Mouse (Mus musculus) hindbrain, embryonic 10.5 days (tissue): Measurements from ENCODE around the gene Wwox. TPM values are rescaled to one million over a fixed set of nuclear protein-coding genes. Genes with fewer than 3 reads are reported as not detected.
A peak's percentile ranks its signal among the peaks of the same experiment; 100 is the strongest.

Experiments used
- DNase-seq: peaks from one replicate; pipeline ENCODE4 v3.0.0-alpha.2; 2017; ENCODE audit warnings: low spot score
- H3K27ac ChIP-seq: fragments of 300-500 bp; sonication (generic); 2 replicates; pipeline ENCODE4 v1.5.1; 2016; ENCODE audit warnings: mild to moderate bottlenecking, moderate library complexity
- H3K27me3 ChIP-seq: fragments of 300-500 bp; sonication (generic); 2 replicates; pipeline ENCODE4 v1.6.1; 2016; ENCODE audit warnings: mild to moderate bottlenecking; ENCODE audit not compliant: poor library complexity, insufficient read depth, severe bottlenecking
- H3K36me3 ChIP-seq: fragments of 300-500 bp; sonication (generic); 2 replicates; pipeline ENCODE4 v1.6.1; 2016; ENCODE audit warnings: mild to moderate bottlenecking, moderate library complexity
- H3K4me1 ChIP-seq: fragments of 300-500 bp; sonication (generic); replicated peaks from 2 replicates; pipeline ENCODE4 v1.6.1; 2016; ENCODE audit warnings: mild to moderate bottlenecking
- H3K4me3 ChIP-seq: fragments of 300-500 bp; sonication (generic); 2 replicates; pipeline ENCODE4 v1.5.1; 2016; ENCODE audit warnings: mild to moderate bottlenecking, moderate library complexity
- H3K9me3 ChIP-seq: fragments of 300-500 bp; sonication (generic); 2 replicates; pipeline ENCODE4 v1.6.1; 2016; ENCODE audit warnings: mild to moderate bottlenecking, moderate library complexity
- WGBS: fragments of 180-500 bp; shearing (Covaris S2); methylation state at CpG from one replicate; pipeline ENCODE4 v1.1.7; 2016; 5-methylcytosine and 5-hydroxymethylcytosine counted together
- polyA plus RNA-seq: library from polyadenylated mRNA; unstranded; fragments of >200 nt; fragmentation: Nextera tagmentation; extraction: Ambion mirVana; gene quantifications from 2 replicates; pipeline ENCODE4 v1.2.1, GENCODE M21; 2016

Wwox gene
- polyA plus RNA-seq, 1 experiment from 2014 or later = 12.5 TPM

DNA sequence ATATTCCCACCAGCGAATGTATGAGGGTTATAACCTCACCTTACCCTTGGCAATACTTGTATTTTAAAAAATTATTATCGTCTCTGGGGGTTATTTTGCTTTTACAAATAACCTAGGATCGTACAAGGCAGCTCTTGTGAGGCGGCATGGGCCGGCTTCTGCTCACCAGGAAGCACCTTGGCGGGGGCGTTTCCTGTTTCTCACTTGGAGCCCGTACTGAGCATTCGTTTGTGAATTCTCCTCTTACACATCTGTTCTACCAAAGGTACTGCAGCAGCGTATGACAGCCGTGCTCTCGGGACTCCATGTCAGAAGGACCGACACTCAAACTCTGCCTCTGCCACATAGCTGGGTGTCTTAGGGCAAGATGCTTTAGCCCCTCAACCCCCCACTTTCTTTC, 546.5 kb downstream of the Wwox start:
- no peaks in the 10 kb centered on the region for H3K36me3 ChIP-seq
- H3K9me3 ChIP-seq = no peaks in the 10 kb centered on the region
- no peak for DNase-seq
- H3K4me1 ChIP-seq = peaks cover 13% of the 10 kb centered on the region
- WGBS = 81% methylated on average over 13 of the region's 13 CpGs
- no peaks in the 10 kb centered on the region for H3K27me3 ChIP-seq
- H3K27ac ChIP-seq = no peak overlapping the region
- no peak overlapping the region for H3K4me3 ChIP-seq

DNA sequence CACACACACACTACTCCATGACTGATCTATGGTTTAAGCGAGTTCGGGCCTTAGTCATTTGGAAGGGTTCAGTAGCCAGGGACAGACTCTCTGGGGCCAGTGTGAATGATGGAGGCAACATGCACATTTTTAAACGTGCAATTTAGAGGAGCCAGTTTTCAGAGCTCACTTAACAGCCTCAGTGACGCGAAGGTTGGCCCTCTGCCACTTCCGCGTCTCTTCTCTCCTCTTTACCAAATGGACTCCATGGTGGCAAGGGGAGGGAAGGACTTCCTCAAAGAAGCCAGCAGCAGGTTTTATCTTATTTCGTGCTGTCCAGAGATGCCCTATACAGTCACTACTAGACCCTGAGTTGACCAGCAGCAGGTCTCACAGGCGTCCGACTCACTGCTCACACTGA, 547.5 kb downstream of the Wwox start:
- Histone ChIP-seq H3K9me3 (no peaks in the 10 kb centered on the region), H3K4me1 (peaks cover 21% of the 10 kb centered on the region), H3K4me3 (no peak overlapping the region), H3K36me3 (no peaks in the 10 kb centered on the region), H3K27me3 (no peaks in the 10 kb centered on the region), H3K27ac (no peak overlapping the region)
- no peak for DNase-seq
- WGBS = 91% methylated on average over 10 of the region's 10 CpGs

DNA sequence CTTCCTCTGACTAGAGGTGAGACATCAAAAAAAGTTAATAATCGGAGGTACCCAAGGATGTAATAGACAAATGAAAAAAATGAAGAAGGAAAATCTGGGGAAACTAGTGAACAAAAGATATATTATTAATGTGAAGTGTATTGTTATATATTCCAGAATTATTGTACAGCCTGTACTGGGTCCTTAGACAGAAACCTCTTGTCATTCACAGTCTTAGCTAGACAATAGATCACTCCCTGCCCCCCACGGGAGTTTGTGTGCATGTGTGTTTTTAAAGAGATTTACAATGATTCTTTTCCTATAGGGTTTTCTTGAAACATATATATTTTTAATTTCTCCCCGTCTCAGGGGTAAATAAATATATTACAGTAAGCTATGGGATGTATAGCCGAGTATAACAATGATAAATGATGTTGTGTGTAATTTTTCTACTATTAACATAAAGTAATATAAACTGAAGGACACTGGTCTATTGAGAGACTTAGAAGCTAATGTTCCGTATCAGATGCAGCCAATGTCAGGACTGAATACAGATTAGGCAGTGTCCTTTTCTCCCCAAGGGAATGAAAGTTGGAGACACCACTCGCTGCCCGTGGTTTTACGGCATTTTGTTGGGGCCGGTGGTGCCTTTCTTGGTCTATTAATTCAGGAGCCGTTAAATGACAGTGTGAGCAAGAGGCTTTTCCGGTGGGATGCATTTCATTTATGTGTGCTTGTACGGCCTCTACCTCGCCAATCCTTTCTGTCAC, 551.6 kb downstream of the Wwox start:
- Histone ChIP-seq H3K9me3 (no peaks in the 10 kb centered on the region), H3K36me3 (no peaks in the 10 kb centered on the region), H3K27ac (no peak overlapping the region), H3K4me3 (no peak overlapping the region), H3K4me1 (peaks cover 19% of the 10 kb centered on the region), H3K27me3 (no peaks in the 10 kb centered on the region; the same call in 1 of the 2 replicates)
- 64% methylated on average over 13 of the region's 13 CpGs for WGBS
- no peak for DNase-seq

DNA sequence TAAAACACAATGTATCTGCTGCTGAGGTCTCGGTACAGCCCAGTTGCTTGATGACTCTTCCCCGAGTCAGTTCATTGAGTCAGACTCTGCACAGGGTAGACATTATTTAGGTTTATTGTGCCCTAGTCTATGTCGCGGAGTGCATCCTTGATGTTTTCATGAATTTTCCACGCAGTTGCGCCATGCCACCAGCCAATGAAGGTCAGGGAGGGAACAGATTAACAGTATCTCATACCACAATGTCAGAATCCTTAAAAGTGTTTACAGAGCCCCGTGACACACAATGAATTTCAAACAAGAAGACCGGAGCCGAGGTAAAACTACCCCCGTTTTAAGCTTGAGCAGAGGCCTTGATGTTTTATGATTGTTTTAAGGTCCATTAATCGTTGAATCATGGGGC, 561.3 kb downstream of the Wwox start:
- Histone ChIP-seq H3K4me1 (peaks cover 6% of the 10 kb centered on the region), H3K9me3 (peaks cover 4% of the 10 kb centered on the region; the same call in 1 of the 2 replicates), H3K27me3 (peaks cover 3% of the 10 kb centered on the region; the same call in 1 of the 2 replicates), H3K27ac (no peak overlapping the region), H3K4me3 (no peak overlapping the region), H3K36me3 (no peaks in the 10 kb centered on the region)
- DNase-seq = no peak
- WGBS = 94% methylated on average over 11 of the region's 11 CpGs

DNA sequence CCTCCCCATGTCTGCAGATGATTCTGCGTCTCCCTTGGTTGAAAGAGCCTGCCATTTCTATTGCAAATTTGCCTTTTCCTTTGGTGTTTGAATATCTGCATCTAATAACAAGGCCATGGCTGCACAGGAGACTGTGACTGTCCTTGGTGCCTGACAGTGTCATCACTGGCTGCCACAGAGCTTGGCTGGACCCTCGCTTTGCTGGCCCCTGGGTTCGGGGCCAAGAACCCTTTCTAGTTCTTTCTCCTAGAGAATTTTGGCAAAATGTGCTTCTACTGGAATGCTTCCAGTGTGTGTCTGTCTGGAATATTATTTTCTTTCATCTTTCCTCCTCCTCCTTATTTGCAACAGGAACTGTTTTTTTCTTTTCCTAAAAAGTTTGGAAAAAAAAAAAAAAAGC, 565.6 kb downstream of the Wwox start:
- H3K27me3 ChIP-seq = peaks cover 27% of the 10 kb centered on the region; the same call in 1 of the 2 replicates
- 87% methylated on average over 3 of the region's 3 CpGs for WGBS
- H3K9me3 ChIP-seq = no peaks in the 10 kb centered on the region
- peaks cover 34% of the 10 kb centered on the region for H3K4me1 ChIP-seq
- H3K27ac ChIP-seq = no peak overlapping the region
- no peak for DNase-seq
- no peak overlapping the region for H3K4me3 ChIP-seq
- H3K36me3 ChIP-seq = no peaks in the 10 kb centered on the region

DNA sequence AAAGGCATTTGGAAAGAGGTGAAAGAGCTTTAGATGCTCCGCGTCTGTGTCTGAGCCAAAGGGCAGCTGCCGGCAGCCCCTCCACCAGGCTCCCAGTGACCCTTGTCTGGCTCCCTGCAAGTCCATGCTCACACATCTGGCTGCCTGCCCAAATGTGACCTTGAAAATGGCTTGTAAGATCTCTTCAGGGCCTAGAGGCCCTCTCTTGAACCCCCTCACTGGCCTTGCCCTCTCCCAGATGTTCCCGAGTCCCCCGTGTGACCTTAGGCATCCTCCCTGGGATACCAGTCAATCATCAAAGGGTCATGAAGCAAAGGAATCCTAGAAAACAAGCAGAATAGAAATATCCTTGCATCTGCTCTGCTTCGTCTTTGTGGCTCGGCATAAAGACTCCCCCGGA, 567.1 kb downstream of the Wwox start:
- no peaks in the 10 kb centered on the region for H3K36me3 ChIP-seq
- H3K4me1 ChIP-seq = peaks cover 49% of the 10 kb centered on the region
- H3K9me3 ChIP-seq = no peaks in the 10 kb centered on the region
- DNase-seq = peak; percentile 81
- peak overlapping the region; percentile 85 for H3K27ac ChIP-seq
- H3K4me3 ChIP-seq = no peak overlapping the region
- peaks cover 30% of the 10 kb centered on the region; the same call in 1 of the 2 replicates for H3K27me3 ChIP-seq
- 15% methylated on average over 8 of the region's 8 CpGs for WGBS

DNA sequence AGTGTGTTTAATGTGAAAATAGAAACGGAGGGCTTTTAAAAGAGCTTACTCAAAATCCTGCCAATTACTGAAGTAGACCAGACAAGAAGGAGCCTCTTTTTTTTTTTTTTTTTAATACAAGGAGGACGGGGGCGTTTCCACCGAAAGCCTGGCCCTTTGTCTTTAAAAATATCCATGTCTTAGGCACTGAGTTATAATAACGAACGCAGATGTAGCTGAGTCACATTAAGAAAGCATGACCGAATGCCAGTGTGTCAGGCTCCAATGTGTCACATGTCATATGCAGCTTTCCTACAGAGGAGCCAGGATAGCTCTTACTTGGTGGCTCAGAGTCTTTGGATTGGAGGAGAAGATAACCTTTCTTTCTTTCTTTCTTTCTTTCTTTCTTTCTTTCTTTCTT, 567.8 kb downstream of the Wwox start:
- 50% methylated on average over 7 of the region's 7 CpGs for WGBS
- no peak overlapping the region for H3K4me3 ChIP-seq
- peaks cover 52% of the 10 kb centered on the region for H3K4me1 ChIP-seq
- peaks cover 33% of the 10 kb centered on the region; the same call in 1 of the 2 replicates for H3K27me3 ChIP-seq
- peak overlapping the region; percentile 85 for H3K27ac ChIP-seq
- no peak for DNase-seq
- H3K36me3 ChIP-seq = no peaks in the 10 kb centered on the region
- H3K9me3 ChIP-seq = no peaks in the 10 kb centered on the region

DNA sequence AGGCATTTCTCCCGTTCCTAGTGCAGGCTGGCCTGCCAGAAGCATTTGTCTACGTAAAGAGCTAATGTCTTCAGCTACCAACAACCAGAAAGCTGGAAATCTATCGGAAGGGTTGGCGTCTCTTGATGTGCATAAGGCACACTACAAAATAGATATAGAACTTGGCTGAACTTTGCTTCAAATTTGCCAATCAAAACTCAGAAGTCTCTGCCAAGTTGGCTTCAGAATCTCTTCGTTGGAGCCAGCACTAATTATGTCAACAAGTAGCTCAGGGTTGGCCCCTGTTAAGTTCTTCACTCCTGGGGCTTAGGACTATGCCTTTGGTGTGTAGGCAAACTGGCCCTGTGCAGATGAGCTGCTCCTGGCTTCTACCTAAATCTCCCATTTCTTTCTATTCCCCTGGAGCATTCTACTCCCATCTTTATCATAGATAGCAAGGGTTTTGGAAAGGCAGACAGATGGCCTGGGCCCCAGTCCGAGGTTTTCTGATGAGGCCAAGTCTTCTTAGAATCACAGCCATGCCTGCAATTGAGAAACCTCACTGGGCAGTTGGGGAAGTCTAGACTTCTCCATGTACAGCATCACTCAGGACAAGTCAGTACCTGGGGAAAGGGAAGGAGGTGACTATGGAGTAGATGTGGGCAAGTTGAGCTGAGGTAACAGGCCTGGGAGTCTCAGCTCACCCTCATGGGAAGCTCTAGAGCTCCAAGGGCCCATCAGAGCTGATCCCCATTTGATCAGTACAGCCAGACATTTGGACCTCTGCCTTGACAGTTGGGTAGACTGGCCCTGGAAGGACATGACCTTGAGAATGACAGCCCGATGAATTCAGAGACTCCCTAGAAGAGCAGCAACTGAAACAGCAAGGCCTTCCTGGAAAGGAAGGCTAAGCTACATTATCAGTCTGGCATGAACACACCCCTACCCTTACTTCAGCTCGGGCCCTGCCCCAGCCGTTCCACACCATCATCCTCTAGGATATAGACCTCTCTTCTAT, 569.5 kb downstream of the Wwox start:
- H3K4me1 ChIP-seq = peaks cover 52% of the 10 kb centered on the region
- H3K27ac ChIP-seq = peak overlapping the region; percentile 35; the same call in 1 of the 2 replicates
- no peaks in the 10 kb centered on the region for H3K9me3 ChIP-seq
- H3K27me3 ChIP-seq = peaks cover 33% of the 10 kb centered on the region; the same call in 1 of the 2 replicates
- 88% methylated on average over 9 of the region's 9 CpGs for WGBS
- H3K4me3 ChIP-seq = no peak overlapping the region
- H3K36me3 ChIP-seq = no peaks in the 10 kb centered on the region
- no peak for DNase-seq

DNA sequence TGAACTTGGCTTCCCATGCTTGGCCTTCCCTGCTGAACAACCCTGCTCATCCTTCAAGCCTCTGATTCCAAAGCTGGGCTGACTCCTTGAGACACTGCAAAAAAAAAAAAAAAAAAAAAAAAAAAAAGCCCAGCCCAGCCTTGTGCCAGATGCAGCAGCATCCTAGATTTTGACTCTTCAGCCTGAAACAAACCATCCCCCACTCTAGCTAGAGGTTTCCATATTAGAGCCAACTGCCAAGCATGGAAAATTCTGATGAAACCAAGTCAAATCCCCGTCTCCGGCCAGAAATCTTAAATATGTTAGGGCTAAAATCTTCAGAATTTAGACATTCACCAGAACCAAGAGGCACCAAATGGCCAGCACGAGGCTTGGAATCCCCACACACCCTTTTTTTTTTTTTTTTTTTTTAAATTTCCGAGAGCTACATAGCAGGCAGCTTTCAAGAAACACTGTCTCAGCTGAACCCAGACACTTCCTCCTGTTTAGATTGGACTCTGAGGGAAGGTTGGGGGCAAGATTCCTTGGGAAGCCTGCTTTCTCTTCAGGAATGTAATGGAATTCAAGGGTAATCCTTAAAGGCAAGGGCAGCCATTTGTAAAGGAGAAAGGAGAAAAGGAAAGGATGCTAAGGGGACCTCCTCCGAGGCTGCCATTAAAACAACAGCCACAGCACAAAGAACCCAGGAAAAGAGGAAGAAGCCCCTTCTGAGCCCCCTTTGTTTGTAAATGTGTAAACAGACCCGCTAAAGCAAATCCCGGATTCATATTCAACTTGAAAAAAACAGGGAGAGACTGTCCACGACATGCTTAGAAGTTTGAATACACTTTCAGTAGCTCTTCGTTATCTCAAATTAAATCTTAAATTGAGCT, 570.7 kb downstream of the Wwox start:
- Histone ChIP-seq H3K4me3 (peak overlapping the region; percentile 9; the same call in 1 of the 2 replicates), H3K9me3 (no peaks in the 10 kb centered on the region), H3K36me3 (no peaks in the 10 kb centered on the region), H3K27ac (peak overlapping the region; percentile 84), H3K4me1 (peaks cover 50% of the 10 kb centered on the region), H3K27me3 (peaks cover 33% of the 10 kb centered on the region; the same call in 1 of the 2 replicates)
- WGBS = 21% methylated on average over 9 of the region's 9 CpGs
- no peak for DNase-seq

DNA sequence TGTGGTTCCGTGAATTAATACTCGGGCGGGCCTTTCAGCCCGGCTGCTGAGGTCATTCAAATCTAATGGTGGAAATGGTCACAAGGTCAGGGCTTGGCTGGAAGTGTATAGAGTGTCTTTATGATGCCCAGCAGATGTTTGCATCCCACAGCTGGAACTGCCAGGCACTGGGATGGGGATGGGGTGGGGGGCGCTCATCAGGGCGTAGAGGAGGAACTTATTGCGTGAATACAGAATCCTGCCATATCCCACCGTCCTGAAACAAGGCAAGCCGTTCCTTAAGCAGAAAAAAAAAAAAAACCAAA, 571.3 kb downstream of the Wwox start:
- 32% methylated on average over 9 of the region's 9 CpGs for WGBS
- Histone ChIP-seq H3K36me3 (no peaks in the 10 kb centered on the region), H3K4me1 (peaks cover 51% of the 10 kb centered on the region), H3K9me3 (no peaks in the 10 kb centered on the region), H3K4me3 (no peak overlapping the region), H3K27ac (peak overlapping the region; percentile 84), H3K27me3 (peaks cover 30% of the 10 kb centered on the region; the same call in 1 of the 2 replicates)
- no peak for DNase-seq

DNA sequence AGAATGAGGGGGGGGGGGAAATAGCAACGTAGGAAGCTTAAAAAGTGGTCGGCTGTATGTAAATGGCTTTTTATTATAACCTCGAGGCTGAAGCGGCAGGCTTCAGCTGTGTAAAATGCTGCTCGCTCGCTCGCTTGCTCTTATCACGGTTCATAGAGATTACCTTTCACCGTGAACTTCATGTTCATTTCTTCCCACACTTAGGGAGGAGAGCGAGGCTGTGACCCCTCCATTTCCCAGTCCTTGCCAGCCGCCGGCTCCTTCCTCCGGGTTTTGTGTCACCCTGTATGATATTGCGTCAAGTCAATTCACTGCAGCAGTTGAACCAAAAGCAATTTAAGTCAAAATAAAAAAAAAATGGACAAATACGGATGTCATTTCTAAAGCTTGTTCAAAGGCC, 580.2 kb downstream of the Wwox start:
- H3K27ac ChIP-seq = peak overlapping the region; percentile 12; the same call in 1 of the 2 replicates
- H3K27me3 ChIP-seq = 0 out of 2 replicates have a peak, but pooled peaks cover 3% of the 10 kb centered on the region
- no peak overlapping the region for H3K4me3 ChIP-seq
- WGBS = 74% methylated on average over 15 of the region's 15 CpGs
- peaks cover 20% of the 10 kb centered on the region for H3K4me1 ChIP-seq
- H3K9me3 ChIP-seq = no peaks in the 10 kb centered on the region
- H3K36me3 ChIP-seq = no peaks in the 10 kb centered on the region
- no peak for DNase-seq

DNA sequence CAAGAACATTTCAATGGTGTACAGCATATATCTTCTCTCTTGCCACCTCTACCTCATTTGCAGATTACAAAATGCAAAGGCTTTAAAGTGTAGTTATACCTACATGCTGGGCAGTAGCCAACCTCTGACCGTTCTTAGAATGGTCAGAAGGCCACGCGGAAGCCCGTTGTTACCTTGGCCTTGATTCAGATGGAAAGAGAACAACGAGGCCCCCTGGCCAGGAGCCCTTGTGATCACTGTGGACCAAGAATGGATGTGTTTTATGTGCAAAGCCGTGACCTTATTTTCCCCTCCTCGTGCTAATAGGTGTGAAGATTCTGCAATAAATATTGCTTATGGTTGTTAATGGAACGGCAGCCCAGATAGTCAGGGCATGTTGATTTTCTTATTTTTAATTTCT, 582.3 kb downstream of the Wwox start:
- Histone ChIP-seq H3K27me3 (0 out of 2 replicates have a peak, but pooled peaks cover 3% of the 10 kb centered on the region), H3K27ac (no peak overlapping the region), H3K9me3 (no peaks in the 10 kb centered on the region), H3K4me3 (no peak overlapping the region), H3K4me1 (peaks cover 11% of the 10 kb centered on the region), H3K36me3 (no peaks in the 10 kb centered on the region)
- 87% methylated on average over 8 of the region's 8 CpGs for WGBS
- no peak for DNase-seq
